Mouse (Mus musculus) CD4-positive naive resting alpha-beta T cell, adult 76 days (primary cell): ENCODE results near the gene Gm4778. TPM values are rescaled to one million over a fixed set of nuclear protein-coding genes. Genes with fewer than 3 reads are reported as not detected.

Experiments
- total RNA-seq: library from RNA; stranded (reverse); gene quantifications from one replicate; pipeline ENCODE4 v1.2.4, GENCODE M21; 2023

Gm4778 gene
- not detected for total RNA-seq

DNA sequence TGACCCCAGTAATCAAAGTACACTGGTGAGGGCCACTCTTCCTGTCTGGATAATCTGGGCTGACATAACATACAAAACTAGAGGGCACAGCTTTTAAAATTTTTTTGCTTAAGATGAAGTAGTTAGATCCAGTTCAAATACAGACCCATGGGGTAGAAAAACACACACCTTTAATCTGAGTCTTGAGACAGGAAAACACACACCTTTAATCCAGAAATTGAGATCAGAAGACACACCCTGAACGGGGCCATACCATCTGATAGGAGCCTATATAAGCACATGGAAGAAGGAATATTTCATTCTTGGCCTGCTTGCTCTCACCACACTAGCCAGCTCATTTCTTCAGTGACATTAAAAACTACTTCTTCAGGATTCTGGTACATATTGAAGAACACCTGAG is at the start of gene Gm4778:
Gm4778 (plus strand) TSS at position 301 of the 400 bp plus-strand sequence.

DNA sequence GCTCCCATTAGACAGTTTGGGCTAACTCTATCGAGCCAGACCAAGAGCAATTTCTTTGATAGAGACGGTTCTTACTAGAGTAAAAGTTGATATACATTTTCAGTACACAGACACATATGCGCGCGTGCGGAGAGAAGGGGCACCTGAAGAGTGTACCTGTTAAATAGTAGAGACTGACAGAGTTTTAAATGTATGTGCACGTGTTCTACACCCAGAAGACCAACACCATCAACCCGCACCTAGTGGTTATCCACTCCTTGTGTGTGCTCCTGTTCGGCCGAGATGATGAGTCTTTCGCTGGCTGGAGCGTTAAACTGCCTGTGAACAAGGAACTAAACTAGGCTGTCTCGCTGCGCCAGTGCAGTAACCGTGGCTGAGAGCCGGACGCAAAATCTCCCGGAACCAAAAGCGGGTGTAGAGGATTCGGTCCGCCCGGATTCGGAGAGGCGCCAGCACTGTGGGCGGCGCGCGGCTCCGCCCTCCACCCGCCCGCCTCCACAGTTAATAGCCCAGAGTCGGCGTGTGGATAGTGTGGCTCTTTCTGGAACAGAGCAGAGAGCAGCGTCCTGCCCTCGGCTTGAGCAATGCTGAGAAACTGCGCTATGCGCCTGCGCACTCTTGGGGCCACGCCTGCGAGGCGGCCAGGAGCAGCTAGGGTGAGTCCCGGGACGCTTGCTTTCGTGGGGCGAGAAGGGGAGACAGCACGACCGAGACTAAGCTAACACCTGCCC is 46.0 kb downstream of the Gm4778 start, which contains the start of gene Them4:
Them4 (plus strand) TSS at position 457 of the 731 bp plus-strand sequence.

Other genes starting within 250 kb of the Gm4778 start
- not detected for gene Gm9125, start 209.2 kb upstream of the Gm4778 start, total RNA-seq
- not detected for gene Gm10697, start 191.4 kb upstream of the Gm4778 start, total RNA-seq
- gene Gm10696, start 85.8 kb upstream of the Gm4778 start, total RNA-seq, result not detected
- not detected for gene Gm5286, start 67.3 kb upstream of the Gm4778 start, total RNA-seq
- gene Them4, start 46.1 kb downstream of the Gm4778 start, total RNA-seq, result 7.2 TPM
- not detected for gene Them5, start 78.1 kb downstream of the Gm4778 start, total RNA-seq
- gene C2cd4d, start 98.4 kb downstream of the Gm4778 start, total RNA-seq, result not detected
- gene Rorc, start 108.8 kb downstream of the Gm4778 start, total RNA-seq, result not detected
- not detected for gene Lingo4, start 134.5 kb downstream of the Gm4778 start, total RNA-seq
- gene Tdrkh, start 149.2 kb downstream of the Gm4778 start, total RNA-seq, result 5.8 TPM
- gene Mrpl9, start 179.3 kb downstream of the Gm4778 start, total RNA-seq, result 80.5 TPM
- not detected for gene Oaz3, start 179.9 kb downstream of the Gm4778 start, total RNA-seq
- not detected for gene Celf3, start 214.3 kb downstream of the Gm4778 start, total RNA-seq
- 4.9 TPM for gene Riiad1, start 216.3 kb downstream of the Gm4778 start, total RNA-seq